Mouse (Mus musculus) cerebellum, postnatal 25 days (tissue): ENCODE measurements around the gene Cdca7l.
A peak's percentile ranks its signal among the peaks of the same experiment; 100 is the strongest.

Experiments used
- DNase-seq, 2 experiments: peaks; one replicate each; pipeline ENCODE4 v3.0.0; 2021; ENCODE audit warnings: mixed read lengths in 2 of 2

Cdca7l gene

GRCm38 (mm10) chr12:117810074-117810473 lies 6.0 kb downstream of the Cdca7l start:
- no peak for DNase-seq

GRCm38 (mm10) chr12:117820138-117820858 lies 16.2 kb downstream of the Cdca7l start:
- DNase-seq, result no peak

- no peak for DNase-seq
Measured at GRCm38 (mm10) chr12:117820859-117821221, 16.8 kb downstream of the Cdca7l start.

- DNase-seq, result no peak
Measured at GRCm38 (mm10) chr12:117821394-117821793, 17.3 kb downstream of the Cdca7l start.

GRCm38 (mm10) chr12:117828350-117828749 lies 24.3 kb downstream of the Cdca7l start:
- no peak for DNase-seq

GRCm38 (mm10) chr12:117831351-117831961 lies 27.4 kb downstream of the Cdca7l start:
- DNase-seq, result no peak

- DNase-seq, result no peak
Measured at GRCm38 (mm10) chr12:117832190-117832589, 28.1 kb downstream of the Cdca7l start.

GRCm38 (mm10) chr12:117834652-117835051 lies 30.6 kb downstream of the Cdca7l start:
- no peak for DNase-seq

GRCm38 (mm10) chr12:117835371-117835770 lies 31.3 kb downstream of the Cdca7l start:
- DNase-seq, result no peak

- no peak for DNase-seq
Measured at GRCm38 (mm10) chr12:117837376-117837775, 33.3 kb downstream of the Cdca7l start.

- no peak for DNase-seq
Measured at GRCm38 (mm10) chr12:117840705-117841104, 36.6 kb downstream of the Cdca7l start.

- DNase-seq, result no peak
Measured at GRCm38 (mm10) chr12:117842676-117843075, 38.6 kb downstream of the Cdca7l start.

- DNase-seq, result peak; percentile 65 to 77
Measured at GRCm38 (mm10) chr12:117843302-117844074, 39.4 kb downstream of the Cdca7l start.

- DNase-seq, result no peak
Measured at GRCm38 (mm10) chr12:117844075-117844408, 40.0 kb downstream of the Cdca7l start.

GRCm38 (mm10) chr12:117844917-117845316 lies 40.8 kb downstream of the Cdca7l start:
- DNase-seq, result no peak

- no peak for DNase-seq
Measured at GRCm38 (mm10) chr12:117848621-117849020, 44.5 kb downstream of the Cdca7l start.

GRCm38 (mm10) chr12:117850472-117850871 lies 46.4 kb downstream of the Cdca7l start:
- no peak for DNase-seq

- peak; percentile 63 to 74 for DNase-seq
Measured at GRCm38 (mm10) chr12:117853316-117853715, 49.2 kb downstream of the Cdca7l start.

GRCm38 (mm10) chr12:117857023-117857422 lies 52.9 kb downstream of the Cdca7l start:
- no peak for DNase-seq

- DNase-seq, result no peak
Measured at GRCm38 (mm10) chr12:117857884-117858283, 53.8 kb downstream of the Cdca7l start.

GRCm38 (mm10) chr12:117860840-117861239 lies 56.8 kb downstream of the Cdca7l start:
- DNase-seq, result no peak

- DNase-seq, result no peak
Measured at GRCm38 (mm10) chr12:117861249-117861648, 57.2 kb downstream of the Cdca7l start.

GRCm38 (mm10) chr12:117862655-117863054 lies 58.6 kb downstream of the Cdca7l start:
- DNase-seq, result no peak
